Mouse (Mus musculus): ENCODE results near the gene R3hdm4.
A peak's percentile ranks its signal among the peaks of the same experiment; 100 is the strongest.
"Not testable (repeated sequence)": the region's sequence is repeated elsewhere in the genome, so short reads cannot be mapped to it uniquely, and the experiment has no call there.

Gene R3hdm4

GRCm38 (mm10) chr10:79906712-79907111 is 14.3 kb downstream of the R3hdm4 start:
- DNase-seq (ENCODE audit: low read depth, low spot score) = no peak

GRCm38 (mm10) chr10:79900951-79901410 is 20.0 kb downstream of the R3hdm4 start:
- DNase-seq (ENCODE audit: low read depth, low spot score) = peak; percentile 25

GRCm38 (mm10) chr10:79897316-79898245 is 23.4 kb downstream of the R3hdm4 start:
- peak; percentile 67 for DNase-seq (ENCODE audit: low read depth, low spot score)

- no peak for DNase-seq (ENCODE audit: low read depth, low spot score)
Observed at GRCm38 (mm10) chr10:79896814-79897213, 24.2 kb downstream of the R3hdm4 start.

GRCm38 (mm10) chr10:79896306-79896705 is 24.7 kb downstream of the R3hdm4 start:
- no peak for DNase-seq (ENCODE audit: low read depth, low spot score)

GRCm38 (mm10) chr10:79892451-79893118 is 28.4 kb downstream of the R3hdm4 start:
- peak; percentile 87 for DNase-seq (ENCODE audit: low read depth, low spot score)

GRCm38 (mm10) chr10:79890670-79891069 is 30.3 kb downstream of the R3hdm4 start, which contains the start of gene Cfd:
TSS of gene Cfd (plus strand) at chr10:79890853.
- no peak for DNase-seq (ENCODE audit: low read depth, low spot score)

GRCm38 (mm10) chr10:79889386-79889785 is 31.6 kb downstream of the R3hdm4 start:
- no peak for DNase-seq (ENCODE audit: low read depth, low spot score)

- no peak for DNase-seq (ENCODE audit: low read depth, low spot score)
Observed at GRCm38 (mm10) chr10:79886611-79887010, 34.4 kb downstream of the R3hdm4 start.

GRCm38 (mm10) chr10:79886054-79886453 is 35.0 kb downstream of the R3hdm4 start, which contains the start of gene Elane:
TSS of gene Elane (plus strand) at chr10:79886247.
- no peak for DNase-seq (ENCODE audit: low read depth, low spot score)

GRCm38 (mm10) chr10:79884938-79885337 is 36.1 kb downstream of the R3hdm4 start:
- not testable (repeated sequence) for DNase-seq (ENCODE audit: low read depth, low spot score)

GRCm38 (mm10) chr10:79884446-79884845 is 36.6 kb downstream of the R3hdm4 start:
- no peak for DNase-seq (ENCODE audit: low read depth, low spot score)

- DNase-seq (ENCODE audit: low read depth, low spot score) = peak; percentile 88
Observed at GRCm38 (mm10) chr10:79883297-79884084, 37.5 kb downstream of the R3hdm4 start.

GRCm38 (mm10) chr10:79881981-79882380 is 39.0 kb downstream of the R3hdm4 start:
- no peak for DNase-seq (ENCODE audit: low read depth, low spot score)

GRCm38 (mm10) chr10:79880721-79881120 is 40.3 kb downstream of the R3hdm4 start:
- DNase-seq (ENCODE audit: low read depth, low spot score) = no peak

GRCm38 (mm10) chr10:79879527-79879926 is 41.5 kb downstream of the R3hdm4 start:
- no peak for DNase-seq (ENCODE audit: low read depth, low spot score)

- peak; percentile 37 for DNase-seq (ENCODE audit: low read depth, low spot score)
Observed at GRCm38 (mm10) chr10:79877757-79878156, 43.3 kb downstream of the R3hdm4 start.

GRCm38 (mm10) chr10:79877174-79877573 is 43.8 kb downstream of the R3hdm4 start:
- DNase-seq (ENCODE audit: low read depth, low spot score) = no peak

- DNase-seq (ENCODE audit: low read depth, low spot score) = peak; percentile 45
Observed at GRCm38 (mm10) chr10:79874290-79874862, 46.6 kb downstream of the R3hdm4 start, which contains the start of the genes Prtn3 and Plppr3. TSS of gene Prtn3 (plus strand) at chr10:79874476. TSS of gene Plppr3 (minus strand) at chr10:79874634.

- no peak for DNase-seq (ENCODE audit: low read depth, low spot score)
Observed at GRCm38 (mm10) chr10:79873715-79874289, 47.2 kb downstream of the R3hdm4 start.

GRCm38 (mm10) chr10:79873313-79873712 is 47.7 kb downstream of the R3hdm4 start:
- no peak for DNase-seq (ENCODE audit: low read depth, low spot score)
